Mouse (Mus musculus): Measurements from ENCODE around the gene Pgf. TPM values are rescaled to one million over a fixed set of nuclear protein-coding genes. Genes with fewer than 3 reads are reported as not detected.

The Pgf gene
- polyA plus RNA-seq, 1 experiment from 2014 or later = 16.9 TPM

GRCm38 (mm10) chr12:85134043-85134794, 43.4 kb downstream of the Pgf start:
- H3K9ac ChIP-seq (replicated peaks; ENCODE audit: low read length) = no peak overlapping the region
- H3K4me1 ChIP-seq (ENCODE audit: insufficient read depth, low read length) = no peaks in the 10 kb centered on the region
- H3K27me3 ChIP-seq (ENCODE audit: insufficient read depth, low read length) = no peaks in the 10 kb centered on the region
- no peak overlapping the region for H3K4me3 ChIP-seq (ENCODE audit: low read length)
- H3K36me3 ChIP-seq (ENCODE audit: insufficient read depth, low read length) = peaks cover 56% of the 10 kb centered on the region
- no peaks in the 10 kb centered on the region for H3K9me3 ChIP-seq (ENCODE audit: low read length)
- WGBS = 87% methylated on average over 8 of the region's 8 CpGs
- no peak for ATAC-seq (ENCODE audit: low FRiP score, low TSS enrichment)
- H3K27ac ChIP-seq (ENCODE audit: low read length) = no peak overlapping the region
- H3K4me2 ChIP-seq (replicated peaks; ENCODE audit: low read depth, low read length) = no peak overlapping the region

GRCm38 (mm10) chr12:85131361-85131760, 46.2 kb downstream of the Pgf start:
- Histone ChIP-seq H3K9ac (replicated peaks; ENCODE audit: low read length) (no peak overlapping the region), H3K36me3 (ENCODE audit: insufficient read depth, low read length) (peaks cover 80% of the 10 kb centered on the region), H3K27ac (ENCODE audit: low read length) (no peak overlapping the region), H3K4me1 (ENCODE audit: insufficient read depth, low read length) (no peaks in the 10 kb centered on the region), H3K27me3 (ENCODE audit: insufficient read depth, low read length) (no peaks in the 10 kb centered on the region), H3K4me2 (replicated peaks; ENCODE audit: low read depth, low read length) (no peak overlapping the region), H3K4me3 (ENCODE audit: low read length) (no peak overlapping the region), H3K9me3 (ENCODE audit: low read length) (no peaks in the 10 kb centered on the region)
- 93% methylated on average over 6 of the region's 6 CpGs for WGBS
- ATAC-seq (ENCODE audit: low FRiP score, low TSS enrichment) = no peak

- no peak for ATAC-seq (ENCODE audit: low FRiP score, low TSS enrichment)
- Histone ChIP-seq H3K27ac (ENCODE audit: low read length) (no peak overlapping the region), H3K36me3 (ENCODE audit: insufficient read depth, low read length) (peaks cover 79% of the 10 kb centered on the region), H3K27me3 (ENCODE audit: insufficient read depth, low read length) (no peaks in the 10 kb centered on the region), H3K4me3 (ENCODE audit: low read length) (no peak overlapping the region), H3K9ac (replicated peaks; ENCODE audit: low read length) (no peak overlapping the region), H3K9me3 (ENCODE audit: low read length) (no peaks in the 10 kb centered on the region), H3K4me2 (replicated peaks; ENCODE audit: low read depth, low read length) (no peak overlapping the region), H3K4me1 (ENCODE audit: insufficient read depth, low read length) (no peaks in the 10 kb centered on the region)
- 92% methylated on average over 9 of the region's 9 CpGs for WGBS
Observed at GRCm38 (mm10) chr12:85129426-85129978, 48.1 kb downstream of the Pgf start.

GRCm38 (mm10) chr12:85126986-85127603, 50.5 kb downstream of the Pgf start:
- Histone ChIP-seq H3K4me1 (ENCODE audit: insufficient read depth, low read length) (no peaks in the 10 kb centered on the region), H3K36me3 (ENCODE audit: insufficient read depth, low read length) (peaks cover 78% of the 10 kb centered on the region), H3K4me3 (ENCODE audit: low read length) (no peak overlapping the region), H3K4me2 (replicated peaks; ENCODE audit: low read depth, low read length) (no peak overlapping the region), H3K9ac (replicated peaks; ENCODE audit: low read length) (no peak overlapping the region), H3K27me3 (ENCODE audit: insufficient read depth, low read length) (no peaks in the 10 kb centered on the region), H3K27ac (ENCODE audit: low read length) (no peak overlapping the region), H3K9me3 (ENCODE audit: low read length) (no peaks in the 10 kb centered on the region)
- ATAC-seq (ENCODE audit: low FRiP score, low TSS enrichment) = no peak
- 87% methylated on average over 8 of the region's 8 CpGs for WGBS

GRCm38 (mm10) chr12:85124751-85125150, 52.8 kb downstream of the Pgf start:
- Histone ChIP-seq H3K27ac (ENCODE audit: low read length) (no peak overlapping the region), H3K9me3 (ENCODE audit: low read length) (no peaks in the 10 kb centered on the region), H3K9ac (replicated peaks; ENCODE audit: low read length) (no peak overlapping the region), H3K4me1 (ENCODE audit: insufficient read depth, low read length) (no peaks in the 10 kb centered on the region), H3K4me2 (replicated peaks; ENCODE audit: low read depth, low read length) (no peak overlapping the region), H3K4me3 (ENCODE audit: low read length) (no peak overlapping the region), H3K36me3 (ENCODE audit: insufficient read depth, low read length) (peaks cover 76% of the 10 kb centered on the region), H3K27me3 (ENCODE audit: insufficient read depth, low read length) (no peaks in the 10 kb centered on the region)
- ATAC-seq (ENCODE audit: low FRiP score, low TSS enrichment) = no peak
- WGBS = 93% methylated on average over 5 of the region's 5 CpGs

- Histone ChIP-seq H3K27me3 (ENCODE audit: insufficient read depth, low read length) (no peaks in the 10 kb centered on the region), H3K4me2 (replicated peaks; ENCODE audit: low read depth, low read length) (no peak overlapping the region), H3K36me3 (ENCODE audit: insufficient read depth, low read length) (peaks cover 75% of the 10 kb centered on the region), H3K9me3 (ENCODE audit: low read length) (no peaks in the 10 kb centered on the region), H3K4me3 (ENCODE audit: low read length) (no peak overlapping the region), H3K9ac (replicated peaks; ENCODE audit: low read length) (no peak overlapping the region), H3K27ac (ENCODE audit: low read length) (no peak overlapping the region), H3K4me1 (ENCODE audit: insufficient read depth, low read length) (no peaks in the 10 kb centered on the region)
- ATAC-seq (ENCODE audit: low FRiP score, low TSS enrichment) = no peak
- whole genome bisulfite sequencing = 92% methylated on average over 11 of the region's 11 CpGs
Observed at GRCm38 (mm10) chr12:85123645-85124044, 53.9 kb downstream of the Pgf start.

- 94% methylated on average over 9 of the region's 9 CpGs for WGBS
- Histone ChIP-seq H3K36me3 (ENCODE audit: insufficient read depth, low read length) (peaks cover 74% of the 10 kb centered on the region), H3K9me3 (ENCODE audit: low read length) (no peaks in the 10 kb centered on the region), H3K4me2 (replicated peaks; ENCODE audit: low read depth, low read length) (no peak overlapping the region), H3K4me1 (ENCODE audit: insufficient read depth, low read length) (no peaks in the 10 kb centered on the region), H3K27ac (ENCODE audit: low read length) (no peak overlapping the region), H3K27me3 (ENCODE audit: insufficient read depth, low read length) (no peaks in the 10 kb centered on the region), H3K9ac (replicated peaks; ENCODE audit: low read length) (no peak overlapping the region), H3K4me3 (ENCODE audit: low read length) (no peak overlapping the region)
- ATAC-seq (ENCODE audit: low FRiP score, low TSS enrichment) = no peak
Observed at GRCm38 (mm10) chr12:85123108-85123530, 54.5 kb downstream of the Pgf start.

GRCm38 (mm10) chr12:85121806-85122459, 55.7 kb downstream of the Pgf start:
- no peak overlapping the region for H3K27ac ChIP-seq (ENCODE audit: low read length)
- no peak overlapping the region for H3K4me3 ChIP-seq (ENCODE audit: low read length)
- H3K9me3 ChIP-seq (ENCODE audit: low read length) = no peaks in the 10 kb centered on the region
- H3K9ac ChIP-seq (replicated peaks; ENCODE audit: low read length) = no peak overlapping the region
- no peak for ATAC-seq (ENCODE audit: low FRiP score, low TSS enrichment)
- no peak overlapping the region for H3K4me2 ChIP-seq (replicated peaks; ENCODE audit: low read depth, low read length)
- H3K36me3 ChIP-seq (ENCODE audit: insufficient read depth, low read length) = peaks cover 64% of the 10 kb centered on the region
- H3K4me1 ChIP-seq (ENCODE audit: insufficient read depth, low read length) = no peaks in the 10 kb centered on the region
- 89% methylated on average over 9 of the region's 9 CpGs for WGBS
- H3K27me3 ChIP-seq (ENCODE audit: insufficient read depth, low read length) = no peaks in the 10 kb centered on the region
